Mouse (Mus musculus) brain, adult 2 months (tissue): Measurements from ENCODE around the gene Serpinb6c.
"Not testable (repeated sequence)": the region's sequence is repeated elsewhere in the genome, so short reads cannot be mapped to it uniquely, and the experiment has no call there.

Source experiments
- DNase-seq: peaks from one replicate; pipeline ENCODE4 v3.0.0; 2011; ENCODE audit warnings: low read depth, low spot score

The Serpinb6c gene

GRCm38 (mm10) chr13:33905176-33905954 is at the start of gene Serpinb6c:
TSS of gene Serpinb6c (minus strand) at chr13:33905708.
- DNase-seq: no peak

GRCm38 (mm10) chr13:33952947-33953346 is 47.4 kb upstream of the Serpinb6c start:
- DNase-seq: no peak

- no peak for DNase-seq
Measured at GRCm38 (mm10) chr13:33952075-33952449, 46.6 kb upstream of the Serpinb6c start.

GRCm38 (mm10) chr13:33951308-33952074 is 46.0 kb upstream of the Serpinb6c start:
- no peak for DNase-seq

GRCm38 (mm10) chr13:33942212-33942779 is 36.8 kb upstream of the Serpinb6c start:
- peak; percentile 70 for DNase-seq

GRCm38 (mm10) chr13:33941288-33941808 is 35.8 kb upstream of the Serpinb6c start:
- no peak for DNase-seq

GRCm38 (mm10) chr13:33937587-33937986 is 32.1 kb upstream of the Serpinb6c start:
- not testable (repeated sequence) for DNase-seq

GRCm38 (mm10) chr13:33937151-33937550 is 31.6 kb upstream of the Serpinb6c start:
- peak; percentile 47 for DNase-seq

GRCm38 (mm10) chr13:33935465-33936181 is 30.1 kb upstream of the Serpinb6c start:
- peak; percentile 89 for DNase-seq

GRCm38 (mm10) chr13:33934743-33935142 is 29.2 kb upstream of the Serpinb6c start:
- DNase-seq: peak; percentile 9

GRCm38 (mm10) chr13:33930912-33931311 is 25.4 kb upstream of the Serpinb6c start:
- no peak for DNase-seq

GRCm38 (mm10) chr13:33930281-33930680 is 24.8 kb upstream of the Serpinb6c start:
- no peak for DNase-seq

- DNase-seq: no peak
Measured at GRCm38 (mm10) chr13:33921699-33922098, 16.2 kb upstream of the Serpinb6c start.

- no peak for DNase-seq
Measured at GRCm38 (mm10) chr13:33921041-33921440, 15.5 kb upstream of the Serpinb6c start.

GRCm38 (mm10) chr13:33906821-33907220 is 1.3 kb upstream of the Serpinb6c start:
- no peak for DNase-seq

- no peak for DNase-seq
Measured at GRCm38 (mm10) chr13:33903290-33903689, 2.2 kb downstream of the Serpinb6c start.

- peak; percentile 71 for DNase-seq
Measured at GRCm38 (mm10) chr13:33894207-33894606, 11.3 kb downstream of the Serpinb6c start.

- DNase-seq: no peak
Measured at GRCm38 (mm10) chr13:33843308-33843707, 62.2 kb downstream of the Serpinb6c start, which contains the start of gene Serpinb6e. TSS of gene Serpinb6e (minus strand) at chr13:33843408.

- DNase-seq: no peak
Measured at GRCm38 (mm10) chr13:33830751-33831150, 74.8 kb downstream of the Serpinb6c start.
